Mouse (Mus musculus): Measurements from ENCODE around the gene Rhebl1. TPM values are rescaled to one million over a fixed set of nuclear protein-coding genes. Genes with fewer than 3 reads are reported as not detected.

The Rhebl1 gene
- total RNA-seq, 4 experiments from 2014 or later: 1.2 to 2.8 (median 1.9) TPM

DNA sequence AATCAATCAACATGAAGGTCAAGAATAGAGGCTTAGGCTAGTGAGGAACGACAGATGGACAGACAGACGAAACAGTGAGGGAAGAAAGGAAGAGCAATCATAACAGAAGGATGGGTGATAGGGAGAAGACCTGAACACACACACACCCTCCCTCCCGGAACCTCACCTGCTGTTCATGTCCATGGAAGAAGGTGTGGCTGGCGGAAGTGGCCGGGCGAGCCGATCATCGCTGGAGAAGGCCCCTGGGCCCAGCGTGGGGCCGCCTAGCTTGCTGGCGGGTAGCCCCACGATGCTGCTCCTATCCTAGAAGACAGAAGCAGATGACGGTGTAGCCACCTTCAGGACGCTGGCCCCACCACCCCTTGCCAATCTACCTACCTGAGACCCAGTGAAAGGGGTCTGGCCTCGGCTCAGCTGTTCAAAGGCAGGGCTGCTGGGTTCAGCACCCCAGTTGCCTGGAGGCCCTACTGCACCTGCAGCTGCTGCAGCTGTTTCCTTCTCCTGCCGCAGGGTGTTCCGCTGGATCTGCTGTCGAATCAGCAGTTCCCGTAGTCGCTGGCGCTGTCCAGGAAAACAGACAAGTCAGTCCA lies 43.0 kb downstream of the Rhebl1 start:
- no peak for DNase-seq (ENCODE audit: low spot score)

DNA sequence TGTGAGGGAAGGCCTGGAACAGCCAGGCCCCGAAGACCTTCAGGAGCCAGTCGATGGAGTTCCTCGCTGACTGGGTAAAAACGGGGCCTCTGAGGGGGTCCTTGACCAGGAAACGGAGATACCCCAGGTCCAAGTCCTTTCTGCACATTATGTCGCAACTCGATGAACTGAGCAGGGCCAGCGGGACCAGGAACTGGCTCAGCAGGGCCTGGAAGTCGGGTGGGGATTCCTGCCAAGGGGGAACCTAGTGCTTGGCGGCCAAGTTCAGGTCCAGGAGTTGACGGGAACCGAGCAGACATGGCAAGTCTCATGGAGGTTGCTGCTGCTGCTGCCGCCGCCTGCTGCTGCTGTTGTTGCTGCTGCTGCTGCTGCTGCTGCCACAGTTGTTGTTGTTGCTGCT lies 43.7 kb downstream of the Rhebl1 start:
- DNase-seq (ENCODE audit: low spot score): no peak

DNA sequence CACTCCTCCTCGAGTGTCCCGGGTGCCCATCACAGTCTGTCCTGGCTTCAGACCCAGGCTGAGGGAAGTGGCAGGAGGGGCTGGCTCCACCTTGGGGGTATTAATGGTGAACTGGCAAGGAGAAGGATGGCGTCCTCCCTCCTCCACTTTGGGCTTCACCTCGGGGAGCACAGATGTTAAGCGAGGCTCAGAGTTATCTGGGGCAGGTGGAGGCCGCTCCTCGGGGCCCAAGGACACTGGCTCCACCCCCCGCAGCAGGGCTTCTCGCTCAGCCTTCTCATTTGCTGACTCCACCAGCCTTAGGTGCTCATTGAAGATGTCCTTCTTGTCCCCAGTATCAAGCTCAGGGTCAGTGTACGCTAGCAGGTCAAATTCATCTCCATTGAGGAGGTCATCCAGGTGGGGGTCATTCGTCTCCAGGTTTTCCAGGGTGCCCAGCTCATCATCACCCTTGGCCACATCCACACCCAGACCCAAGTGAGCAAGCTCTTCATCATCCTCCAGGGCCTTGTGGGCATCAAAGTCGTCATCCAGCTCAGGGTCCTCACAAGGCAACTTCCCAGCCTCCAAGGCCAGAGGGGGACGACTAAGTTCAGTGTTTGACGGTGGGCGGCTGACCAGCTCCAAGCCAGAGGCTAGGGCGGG lies 44.3 kb downstream of the Rhebl1 start:
- DNase-seq (ENCODE audit: low spot score): no peak

DNA sequence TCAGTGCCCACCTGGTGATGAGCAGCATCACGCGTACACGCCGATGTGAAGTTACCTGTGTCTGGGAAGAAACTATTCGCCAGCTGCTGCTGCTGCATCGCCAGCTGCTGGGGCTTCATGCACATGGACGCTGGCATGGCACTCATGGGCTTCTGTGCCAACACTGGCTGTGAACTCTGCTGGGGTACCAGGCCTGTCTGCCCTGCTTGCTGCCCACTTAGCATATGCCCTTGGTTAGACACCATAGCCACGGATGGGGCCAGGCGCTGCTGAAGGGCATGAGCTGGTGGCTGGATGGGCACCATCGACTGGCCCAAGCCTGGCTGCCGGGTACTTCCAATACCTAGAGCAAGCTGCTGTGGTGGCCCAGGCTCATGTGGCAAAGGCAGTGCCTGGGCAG lies 45.2 kb downstream of the Rhebl1 start:
- no peak for DNase-seq (ENCODE audit: low spot score)

DNA sequence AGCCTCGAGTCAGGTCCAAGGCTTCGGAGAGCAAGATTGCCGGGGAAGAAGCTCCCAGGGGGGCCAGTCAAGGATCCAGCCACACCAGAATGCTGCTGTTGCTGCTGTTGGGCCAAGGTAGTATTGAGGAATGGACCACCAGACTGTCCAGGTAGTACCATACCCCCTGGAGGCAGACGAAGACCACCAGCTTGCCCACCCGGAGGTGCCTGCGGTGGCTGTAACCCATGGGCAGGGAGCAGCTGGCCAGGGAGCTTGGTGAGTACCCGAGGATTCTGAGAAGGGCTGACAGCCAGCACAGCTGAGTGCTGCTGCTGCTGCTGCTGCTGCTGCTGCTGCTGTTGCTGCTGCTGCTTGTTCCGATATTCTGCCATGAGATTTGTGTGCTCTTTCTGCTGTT lies 48.2 kb downstream of the Rhebl1 start:
- no peak for DNase-seq (ENCODE audit: low spot score)

DNA sequence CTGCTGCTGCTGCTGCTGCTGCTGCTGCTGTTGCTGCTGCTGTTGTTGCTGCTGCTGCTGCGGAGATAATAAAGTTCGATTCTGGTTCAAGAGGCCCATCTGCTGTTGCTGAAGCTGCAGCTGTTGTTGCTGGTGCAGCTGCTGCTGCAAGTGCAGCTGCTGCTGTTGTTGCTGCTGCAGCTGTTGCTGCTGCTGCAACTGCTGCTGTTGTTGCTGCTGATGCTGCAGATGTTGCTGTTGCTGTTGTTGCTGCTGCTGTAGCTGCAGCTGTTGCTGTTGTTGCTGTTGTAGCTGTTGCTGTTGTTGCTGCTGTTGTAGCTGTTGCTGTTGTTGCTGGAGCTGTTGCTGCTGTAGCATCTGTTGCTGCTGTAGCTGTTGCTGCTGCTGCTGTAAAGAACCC lies 49.2 kb downstream of the Rhebl1 start:
- DNase-seq (ENCODE audit: low spot score): no peak

DNA sequence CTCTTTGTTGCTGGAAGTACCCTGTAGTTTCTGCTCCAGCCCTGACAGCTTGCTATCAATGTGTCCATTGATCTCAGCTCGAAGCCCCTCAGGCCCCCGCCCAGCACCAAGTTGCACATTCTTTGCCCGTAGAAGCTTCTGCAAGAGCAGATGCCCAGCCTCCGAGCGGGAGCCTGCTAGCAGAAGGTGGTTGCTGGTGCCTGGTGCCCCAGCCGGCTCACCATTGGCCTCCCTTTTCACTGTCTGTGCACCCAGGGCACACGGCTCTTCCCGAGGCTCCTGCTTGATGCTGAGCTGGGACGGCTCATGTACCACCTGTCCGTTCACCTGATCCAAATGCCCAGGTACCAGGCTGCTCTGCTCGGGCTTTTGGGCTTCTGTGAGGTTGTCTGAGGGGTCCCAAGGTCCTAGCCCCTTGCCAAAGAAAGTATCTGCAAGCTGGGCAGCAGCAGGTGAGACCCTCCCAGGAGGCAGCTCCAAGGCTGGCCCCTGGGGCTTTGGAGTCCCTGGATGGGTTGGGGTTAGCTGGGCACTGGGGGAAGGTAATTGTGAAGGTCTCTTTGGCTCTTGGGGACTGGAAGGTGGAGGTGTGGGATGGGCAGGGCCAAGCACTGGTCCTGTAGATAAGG lies 50.6 kb downstream of the Rhebl1 start:
- no peak for DNase-seq (ENCODE audit: low spot score)

DNA sequence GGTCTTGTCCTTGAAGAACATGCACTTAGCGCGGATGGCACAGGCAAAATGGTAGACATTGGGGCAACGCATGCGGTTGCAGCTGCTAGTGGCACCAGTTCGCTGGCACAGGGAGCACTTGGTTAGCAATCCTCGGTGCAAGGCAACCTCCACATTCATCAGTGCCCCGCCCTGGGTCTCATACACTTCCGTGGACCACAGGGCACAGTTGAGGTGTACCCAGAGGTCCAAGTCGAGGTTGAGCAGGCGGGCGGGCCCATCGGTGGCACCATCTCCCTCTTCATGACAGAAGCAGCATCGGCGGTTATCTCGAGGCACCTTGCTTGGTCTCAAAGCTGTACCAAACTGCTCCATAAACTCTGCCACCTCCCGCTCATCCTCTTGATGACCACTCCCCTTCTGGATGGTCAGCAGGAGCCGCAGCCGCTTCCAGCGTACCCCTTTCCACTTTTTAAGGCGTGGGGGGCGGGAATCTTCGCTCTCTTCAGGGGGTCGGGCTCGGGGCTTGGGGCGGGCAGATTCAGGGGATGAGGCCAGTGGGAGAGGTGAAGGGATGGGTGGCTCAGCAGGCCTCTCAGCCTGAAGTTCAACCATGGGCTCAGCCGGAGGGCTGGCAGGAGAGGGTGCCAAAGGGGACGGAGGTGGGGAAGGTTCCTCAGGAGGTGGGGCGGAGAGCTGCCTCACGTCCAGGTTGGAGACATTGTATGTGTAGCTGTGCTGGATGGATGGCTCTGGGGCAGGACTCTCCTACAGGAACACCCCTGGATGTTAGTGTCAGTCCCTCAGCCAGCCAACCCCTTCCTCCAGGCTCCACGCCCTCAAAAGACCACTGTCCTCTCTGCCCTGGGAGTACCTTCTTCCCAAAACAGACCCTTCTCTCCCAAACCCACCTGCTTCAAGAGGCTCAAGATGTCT lies 54.4 kb downstream of the Rhebl1 start:
- DNase-seq (ENCODE audit: low spot score): no peak

DNA sequence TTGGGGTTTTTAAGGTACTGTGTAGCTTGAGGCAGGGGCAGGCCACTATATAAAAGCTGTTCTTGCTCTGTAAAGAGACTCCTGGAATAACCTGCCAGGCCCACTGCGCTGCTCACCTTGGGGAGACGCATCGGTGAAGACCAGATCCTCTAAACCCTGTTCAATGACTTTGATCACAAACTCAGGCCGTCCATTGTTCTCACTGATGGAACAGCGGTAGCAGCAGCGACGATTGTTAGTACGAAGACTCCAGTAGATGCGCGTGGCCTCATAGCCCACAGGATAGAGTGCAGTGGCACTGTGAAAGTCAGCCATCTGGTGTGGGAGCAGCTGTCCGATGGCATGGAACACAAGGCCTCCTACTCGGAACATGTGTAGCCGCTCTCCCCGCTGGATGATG lies 55.2 kb downstream of the Rhebl1 start:
- no peak for DNase-seq (ENCODE audit: low spot score)

DNA sequence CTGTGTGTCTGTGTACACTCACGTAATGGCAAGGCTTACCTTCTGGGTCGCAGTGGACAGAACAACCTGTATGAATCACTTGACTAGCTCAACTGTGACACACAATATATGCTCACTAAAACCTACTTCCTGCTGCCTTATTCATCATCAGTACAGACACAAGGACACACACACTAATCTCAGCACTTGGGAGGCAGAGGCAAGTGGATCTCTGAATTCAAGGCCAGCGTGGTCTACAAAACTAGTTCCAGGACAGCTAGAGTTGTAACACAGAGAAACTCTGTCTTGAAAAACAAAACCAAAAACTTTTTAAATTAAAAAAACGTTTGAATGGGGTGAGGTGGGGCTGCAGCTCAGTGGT lies 56.6 kb downstream of the Rhebl1 start:
- DNase-seq (ENCODE audit: low spot score): no peak

DNA sequence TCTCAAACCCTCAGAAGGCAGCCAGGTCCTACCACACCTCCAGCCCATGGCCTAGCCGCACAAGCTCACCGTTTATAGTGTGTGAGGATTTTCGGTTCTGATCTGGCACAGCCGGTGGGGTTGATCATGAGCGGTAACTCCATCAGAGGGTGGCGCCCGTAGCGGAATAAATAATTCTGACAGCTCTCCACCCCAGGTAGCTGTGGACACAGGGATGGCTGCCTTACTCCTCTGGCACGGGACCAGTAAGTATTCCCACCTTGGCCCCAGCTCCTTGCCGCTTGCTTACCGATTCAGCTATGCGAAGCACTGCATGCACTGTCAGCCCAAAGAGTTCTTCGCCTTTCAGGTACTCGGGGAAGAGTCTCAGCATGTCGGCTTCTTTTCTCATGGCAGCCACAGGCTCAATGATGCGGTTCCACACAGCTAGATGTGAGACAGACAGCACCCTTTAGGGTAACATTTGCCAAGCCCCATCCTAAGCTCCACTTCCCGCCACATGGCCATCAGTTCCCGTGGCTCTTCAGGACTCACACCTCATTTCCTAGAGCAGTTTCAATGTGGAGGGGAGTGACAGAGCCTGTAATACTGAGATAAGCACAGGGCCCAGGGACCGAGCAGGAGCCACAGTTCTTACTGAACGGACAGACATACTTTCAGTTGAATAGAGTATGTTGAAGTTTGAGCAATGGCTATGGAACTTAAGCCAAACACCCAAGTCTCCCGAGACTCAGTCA lies 57.2 kb downstream of the Rhebl1 start:
- no peak for DNase-seq (ENCODE audit: low spot score)

DNA sequence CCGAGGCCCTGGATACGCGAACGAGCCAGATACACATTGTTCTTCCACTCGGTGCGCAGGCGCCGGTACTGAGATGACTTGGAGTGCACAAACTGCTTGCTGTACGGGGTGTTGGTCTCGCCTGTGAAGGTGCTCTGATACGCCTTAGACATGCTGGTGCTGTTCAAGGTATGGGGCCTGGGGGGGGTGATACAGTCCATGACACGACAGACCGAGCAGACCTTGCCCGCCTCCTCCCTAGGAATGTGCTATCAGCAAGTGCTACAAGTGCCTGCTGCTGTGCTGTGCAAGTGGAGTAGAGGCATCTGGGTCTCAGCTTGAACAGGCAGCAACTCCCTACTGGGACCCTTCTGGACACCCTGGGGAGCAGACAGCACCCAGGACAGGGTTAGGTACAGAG lies 59.0 kb downstream of the Rhebl1 start:
- DNase-seq (ENCODE audit: low spot score): no peak

DNA sequence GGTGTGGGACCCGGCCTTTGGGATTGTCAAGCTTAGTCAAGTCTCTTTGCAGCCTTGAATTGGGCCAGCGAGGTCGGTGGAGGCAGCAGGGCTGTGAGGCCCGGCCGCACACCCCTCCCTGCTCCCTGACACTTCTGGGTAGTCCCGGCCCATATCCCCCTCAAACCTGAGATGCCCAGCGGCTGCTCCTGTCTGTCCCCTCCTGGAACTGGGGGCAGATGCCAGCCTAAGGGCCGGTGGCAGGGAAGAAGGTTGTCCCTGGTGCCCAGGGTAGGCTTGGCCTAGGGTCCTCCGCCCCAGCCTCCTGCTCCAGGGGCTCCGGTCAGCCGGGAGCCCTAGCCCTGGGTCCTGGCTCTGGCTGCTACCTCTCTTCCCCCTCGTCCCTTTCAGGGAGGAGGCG lies 60.3 kb downstream of the Rhebl1 start:
- no peak for DNase-seq (ENCODE audit: low spot score)

DNA sequence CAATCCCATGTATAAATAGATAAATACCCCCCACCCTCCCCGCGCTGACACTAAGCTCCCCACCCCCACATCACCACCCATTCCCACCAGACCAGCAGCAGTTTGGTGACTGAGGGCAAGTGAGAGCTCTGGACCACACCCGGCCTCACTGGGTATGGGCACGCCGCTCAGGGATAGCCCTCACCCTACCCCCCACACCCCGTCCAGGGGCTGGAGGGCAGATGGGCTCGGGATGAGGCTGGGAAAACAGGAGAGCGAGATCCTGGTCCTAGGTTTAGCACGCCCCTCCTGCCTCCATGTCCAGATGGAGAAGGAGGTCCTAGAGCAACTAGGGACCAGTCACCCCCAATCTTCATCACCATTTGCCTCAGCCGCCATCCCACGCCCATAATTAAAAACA lies 61.1 kb downstream of the Rhebl1 start:
- DNase-seq (ENCODE audit: low spot score): no peak

DNA sequence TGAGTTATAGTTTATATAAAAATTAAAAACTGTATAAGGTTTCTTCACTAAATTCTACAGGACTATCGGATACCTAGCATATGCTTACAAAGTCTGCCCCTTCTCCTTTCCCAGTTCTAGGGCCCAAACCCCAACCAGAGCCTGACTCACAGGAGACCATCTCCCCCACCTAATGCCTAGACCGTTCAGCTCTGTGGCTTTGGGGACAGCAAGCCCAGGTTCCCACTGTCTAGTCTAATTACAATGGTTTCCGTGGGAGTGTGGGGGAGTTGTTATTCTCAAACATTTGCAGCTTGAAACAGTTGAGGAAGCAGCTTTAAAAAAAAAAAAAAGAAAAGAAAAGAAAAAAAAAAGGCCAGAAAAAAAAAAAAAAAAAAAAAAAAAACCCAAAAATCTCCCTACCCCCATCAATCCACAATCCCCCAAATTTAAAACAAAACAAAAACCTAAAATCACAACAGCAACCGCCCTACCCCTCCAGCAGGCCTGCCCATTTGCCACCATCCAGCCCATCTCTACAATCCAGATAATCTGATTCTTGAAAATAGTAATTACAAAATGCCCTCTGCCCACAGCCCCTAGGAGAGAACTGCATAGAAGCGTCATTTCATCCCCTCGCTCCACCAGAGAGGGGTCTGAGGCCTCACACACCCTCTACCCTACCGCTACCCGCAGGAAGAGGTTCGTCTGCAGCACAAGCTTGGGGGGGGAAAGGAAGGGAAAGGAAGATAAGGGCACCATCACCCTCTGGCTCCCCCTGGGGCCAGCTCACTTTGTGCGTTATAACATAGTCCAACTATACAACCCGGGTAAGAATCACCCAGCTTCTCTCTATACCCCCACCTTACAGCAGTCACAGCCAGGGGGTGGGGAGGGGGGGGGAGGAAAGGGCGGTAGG lies 61.9 kb downstream of the Rhebl1 start:
- DNase-seq (ENCODE audit: low spot score): no peak

DNA sequence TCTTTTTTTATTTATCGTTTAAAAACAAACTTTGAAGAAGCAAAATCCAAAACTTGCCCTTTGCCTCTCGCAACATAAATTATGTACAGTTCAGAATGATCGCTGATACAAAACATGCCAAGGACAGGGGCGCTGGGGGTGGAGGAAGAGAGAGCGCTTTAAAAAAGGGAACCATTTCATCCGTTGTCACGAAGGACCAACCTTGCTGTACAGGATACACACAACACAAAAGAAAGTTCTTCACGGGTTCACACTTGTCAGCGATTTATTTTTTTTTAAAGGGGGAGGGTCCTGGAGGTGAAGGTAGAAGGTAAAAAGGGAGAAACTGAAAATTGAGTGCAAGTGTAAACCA lies 62.7 kb downstream of the Rhebl1 start:
- DNase-seq (ENCODE audit: low spot score): no peak

DNA sequence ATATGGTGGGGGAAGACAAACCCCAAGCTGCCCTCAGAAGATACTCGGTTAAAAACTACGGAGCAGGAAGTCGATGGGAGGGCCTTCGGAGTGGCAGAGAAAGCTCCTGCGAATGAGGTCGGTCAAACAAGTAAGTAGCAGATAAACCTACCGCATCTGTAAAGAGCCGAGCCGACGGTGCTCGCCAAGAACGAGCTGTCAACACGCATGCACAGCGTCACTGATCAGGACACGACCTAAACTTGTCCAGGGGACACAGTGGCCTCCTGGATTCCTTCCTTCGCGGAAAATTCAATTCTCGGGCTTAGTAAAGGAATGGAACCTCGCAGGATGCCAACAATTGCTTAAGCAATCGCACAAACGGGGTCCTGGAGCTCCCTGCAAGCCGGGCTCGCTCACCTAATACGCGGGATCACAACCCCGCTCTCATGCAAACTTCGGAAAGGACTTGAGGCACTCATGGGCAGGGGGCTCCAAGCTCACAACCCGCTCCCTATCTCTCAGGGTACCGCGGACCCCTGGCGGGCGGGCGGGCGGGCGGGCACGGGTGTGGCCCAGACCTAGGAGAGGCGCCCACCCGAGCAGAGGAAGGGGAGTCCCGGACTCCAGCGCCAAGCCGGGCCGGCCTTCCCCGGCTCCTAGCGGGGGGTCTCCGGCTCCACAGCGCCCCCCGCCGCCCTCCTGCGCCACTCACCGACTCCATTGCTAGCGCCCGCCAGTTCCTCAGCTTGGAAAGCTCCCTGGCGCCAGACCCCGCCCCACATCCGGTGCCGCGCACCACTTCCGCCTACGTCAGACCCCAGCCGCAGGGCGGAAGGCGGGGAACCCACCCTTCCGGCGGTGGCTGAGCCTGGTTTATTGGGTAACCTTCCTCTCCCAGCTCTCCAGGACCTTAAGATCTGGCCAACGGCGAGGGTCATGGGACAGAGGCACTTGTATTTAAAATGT lies 63.3 kb downstream of the Rhebl1 start, which contains the start of gene Prkag1:
Gene Prkag1, minus strand, starts transcription at position 786 of the 948 bp plus-strand sequence.
- DNase-seq (ENCODE audit: low spot score): peak; percentile 96
